Mouse (Mus musculus) lung, adult 2 months (tissue): ENCODE data around the gene Wfdc1. TPM values are rescaled to one million over a fixed set of nuclear protein-coding genes. Genes with fewer than 3 reads are reported as not detected.

Experiments used
- DNase-seq: peaks from one replicate; pipeline ENCODE4 v3.0.0; 2022
- H3K4me1 ChIP-seq: fragments of 200-500 bp; 2 replicates; pipeline ENCODE4 v1.6.1; 2011; ENCODE audit warnings: low read length; ENCODE audit not compliant: control insufficient read depth, insufficient read depth
- H3K4me3 ChIP-seq: fragments of 200-500 bp; replicated peaks from 2 replicates; pipeline ENCODE3; 2011; ENCODE audit warnings: low read depth, mild to moderate bottlenecking, control low read depth, low read length; ENCODE audit errors: extremely low read depth
- CTCF ChIP-seq: fragments of 200-500 bp; IDR thresholded peaks from 2 replicates; pipeline ENCODE4 v1.5.1; 2011; ENCODE audit warnings: mild to moderate bottlenecking, low read length, control low read depth; ENCODE audit not compliant: insufficient read depth
- POLR2A ChIP-seq: fragments of 200-500 bp; IDR thresholded peaks from 2 replicates; pipeline ENCODE4 v1.6.1; 2011; ENCODE audit warnings: low read depth, mild to moderate bottlenecking, control low read depth, low read length, borderline replicate concordance; ENCODE audit errors: extremely low read depth
- WGBS: fragments of 180-500 bp; shearing (Covaris S2); methylation state at CpG from one replicate; pipeline ENCODE4 v1.1.7; 2018; 5-methylcytosine and 5-hydroxymethylcytosine counted together
- polyA plus RNA-seq: library from polyadenylated mRNA; depleted of rRNA; stranded (reverse); fragments of >200 nt; gene quantifications from 2 replicates; pipeline ENCODE4 v1.2.3, GENCODE M21; 2012

Gene Wfdc1
- polyA plus RNA-seq, 1 experiment: 122 TPM

DNA sequence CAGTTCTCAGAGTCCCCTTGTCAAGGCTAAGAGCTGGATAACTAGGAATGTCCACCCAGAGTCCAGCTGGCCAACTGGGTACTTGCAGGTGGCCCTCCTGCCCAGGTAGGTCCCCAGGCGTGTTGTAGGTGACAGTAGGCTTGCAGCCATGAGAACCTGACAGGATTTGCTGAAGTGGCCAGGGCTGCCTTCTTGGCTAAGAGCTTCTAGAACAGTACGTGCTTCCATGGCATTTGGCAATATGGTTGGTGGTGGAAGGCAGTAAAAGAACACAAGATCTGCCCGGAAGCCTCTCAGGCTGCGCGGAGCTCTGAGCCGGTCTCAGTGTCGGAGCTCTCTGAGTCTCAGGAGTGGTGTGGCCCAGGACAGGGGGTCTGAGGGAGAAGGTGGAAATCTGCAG lies 41.2 kb upstream of the Wfdc1 start:
- TF ChIP-seq POLR2A (no peak), CTCF (no peak)
- 84% methylated on average over 7 of the region's 7 CpGs for WGBS
- Histone ChIP-seq H3K4me3 (no peak overlapping the region), H3K4me1 (no peaks in the 10 kb centered on the region)
- DNase-seq: no peak

DNA sequence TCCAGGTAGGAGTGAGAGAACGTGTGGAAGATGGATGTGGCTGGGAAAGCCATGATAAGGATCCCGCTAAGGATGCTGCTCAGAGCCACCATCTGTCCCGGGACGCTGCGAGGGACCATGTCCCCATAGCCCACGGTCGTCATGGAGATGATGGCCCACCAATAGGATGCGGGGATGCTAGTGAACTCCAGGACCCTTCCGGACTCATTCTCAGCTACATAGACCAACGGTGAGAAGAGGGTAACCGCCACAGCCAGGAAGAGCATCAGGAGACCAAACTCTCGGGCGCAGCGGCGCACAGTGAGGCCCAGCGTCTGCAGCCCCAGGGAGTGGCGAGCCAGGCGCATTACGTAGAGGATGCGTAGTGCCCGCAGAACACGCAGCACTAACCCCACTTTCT lies 40.4 kb upstream of the Wfdc1 start:
- 82% methylated on average over 22 of the region's 22 CpGs for WGBS
- TF ChIP-seq CTCF (no peak), POLR2A (no peak)
- no peak for DNase-seq
- no peak overlapping the region for H3K4me3 ChIP-seq
- no peaks in the 10 kb centered on the region for H3K4me1 ChIP-seq

DNA sequence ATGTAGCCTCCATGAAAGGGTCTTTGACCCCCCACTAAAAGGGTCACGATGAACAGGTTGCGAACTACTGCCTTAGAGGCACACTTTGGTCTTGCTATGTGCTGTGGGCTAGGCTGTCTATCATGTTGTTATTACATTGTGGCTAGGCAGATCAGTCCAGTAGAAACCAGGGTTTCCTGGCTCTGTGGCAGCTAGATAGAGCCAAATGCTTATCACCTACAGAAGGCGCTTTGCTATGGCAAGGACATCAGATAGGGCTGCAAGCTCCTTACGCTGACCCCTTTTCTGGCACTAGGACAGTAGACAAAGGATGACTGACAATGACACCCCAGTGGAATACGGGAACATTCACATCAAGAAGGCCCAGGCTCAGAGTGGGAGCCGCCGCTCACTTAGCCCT lies 39.0 kb upstream of the Wfdc1 start:
- Histone ChIP-seq H3K4me3 (no peak overlapping the region), H3K4me1 (no peaks in the 10 kb centered on the region)
- no peak for TF ChIP-seq CTCF
- TF ChIP-seq POLR2A: no peak
- no peak for DNase-seq
- WGBS: 90% methylated on average over 7 of the region's 7 CpGs

DNA sequence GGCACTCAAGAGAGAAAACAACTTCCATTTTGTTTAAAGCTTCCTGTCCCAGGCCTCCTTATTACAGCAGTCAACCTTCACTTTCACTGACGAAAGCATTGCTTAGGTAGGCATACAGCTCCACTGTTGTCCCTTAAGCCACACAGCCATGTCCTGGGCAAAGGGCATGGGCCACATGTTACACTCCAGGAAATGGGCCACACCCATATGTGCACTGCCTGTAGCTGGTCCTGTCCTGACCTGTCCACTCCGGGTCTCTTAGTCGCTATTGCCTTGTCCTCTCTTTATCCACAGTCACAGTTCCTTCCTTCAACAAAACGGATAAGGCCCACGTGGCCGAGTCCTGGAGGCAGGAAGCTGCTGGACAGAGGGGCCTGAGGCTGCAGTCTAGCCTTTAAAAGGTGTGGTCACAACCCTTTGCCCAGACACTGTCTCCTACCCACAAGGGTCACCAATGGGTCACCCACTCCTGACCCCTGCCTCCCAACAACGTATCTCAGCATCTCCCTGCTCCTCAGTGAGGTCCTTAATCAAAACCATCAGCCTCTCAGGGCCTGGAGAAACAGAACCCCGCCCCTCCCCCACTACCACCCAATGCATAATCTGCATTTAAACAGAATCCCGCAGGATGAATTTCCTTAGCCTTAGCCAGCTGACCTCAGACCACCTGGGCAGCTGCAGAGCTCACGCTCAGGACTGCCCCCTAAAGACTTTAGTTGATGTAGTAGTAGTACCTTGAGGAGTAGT lies 38.4 kb upstream of the Wfdc1 start:
- DNase-seq: no peak
- Histone ChIP-seq H3K4me3 (no peak overlapping the region), H3K4me1 (no peaks in the 10 kb centered on the region)
- 38% methylated on average over 10 of the region's 10 CpGs for WGBS
- no peak for TF ChIP-seq POLR2A
- TF ChIP-seq CTCF: no peak

DNA sequence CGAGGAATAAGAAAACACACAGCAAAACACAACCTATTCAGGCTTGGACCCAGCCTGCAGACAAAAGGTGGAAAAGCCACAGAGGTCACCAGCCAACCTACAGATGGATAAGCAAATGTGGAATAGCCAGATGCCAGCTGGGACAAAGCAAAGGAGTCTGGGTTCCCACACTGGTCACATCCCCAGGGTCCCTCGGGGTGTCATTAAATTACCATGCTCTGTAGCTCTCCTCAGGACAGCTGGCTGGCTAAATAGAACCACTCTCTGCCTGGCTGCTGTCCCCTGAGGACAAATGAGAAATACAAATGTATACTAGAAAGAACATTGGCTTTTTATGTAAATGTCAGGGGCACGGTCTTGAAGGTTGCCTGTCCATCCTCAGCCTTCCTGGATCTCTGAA lies 35.3 kb upstream of the Wfdc1 start:
- 59% methylated on average over 3 of the region's 3 CpGs for WGBS
- DNase-seq: no peak
- Histone ChIP-seq H3K4me3 (no peak overlapping the region), H3K4me1 (peaks cover 4% of the 10 kb centered on the region)
- no peak for TF ChIP-seq CTCF
- no peak for TF ChIP-seq POLR2A

DNA sequence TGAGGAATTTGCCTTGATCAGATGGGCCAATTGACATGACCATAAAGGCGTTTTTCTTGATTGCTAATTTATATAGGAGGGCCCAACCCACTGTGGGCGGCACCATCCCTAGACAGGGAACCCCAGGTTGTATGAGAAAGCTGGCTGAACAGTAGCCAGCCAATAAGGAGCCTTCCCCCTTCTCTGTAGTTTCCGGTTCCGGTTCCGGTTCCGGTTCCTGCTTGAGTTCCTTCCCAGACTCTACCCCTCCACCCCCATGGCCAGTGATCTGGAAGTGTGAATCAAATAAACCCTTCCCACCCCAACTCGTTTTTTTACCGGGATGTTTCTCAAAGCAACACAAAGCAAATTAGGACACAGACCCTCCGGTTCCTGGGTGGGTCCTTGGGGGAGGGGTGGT lies 33.9 kb upstream of the Wfdc1 start:
- no peak for DNase-seq
- WGBS: 80% methylated on average over 9 of the region's 9 CpGs
- H3K4me3 ChIP-seq: no peak overlapping the region
- H3K4me1 ChIP-seq: peaks cover 5% of the 10 kb centered on the region
- no peak for TF ChIP-seq POLR2A
- no peak for TF ChIP-seq CTCF

DNA sequence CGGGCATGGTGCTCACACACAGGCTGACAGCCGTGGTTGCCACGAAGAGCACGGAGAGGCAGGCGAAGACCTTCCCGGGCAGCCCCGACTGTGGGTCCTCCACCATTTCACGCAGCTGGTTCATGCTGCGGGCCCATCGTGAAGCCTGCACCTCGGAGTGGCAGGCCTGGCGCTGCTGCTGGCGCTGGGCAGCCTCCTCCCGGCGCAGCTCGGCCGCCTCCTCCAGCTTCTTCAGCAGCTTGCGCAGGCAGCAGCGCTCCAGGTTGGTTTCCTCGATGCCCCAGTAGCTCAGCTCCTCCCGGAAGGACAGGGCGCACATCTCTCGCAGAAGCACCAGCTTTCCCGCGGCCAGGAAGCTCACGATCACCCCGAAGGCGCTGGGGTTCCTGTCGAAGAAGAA lies 33.3 kb upstream of the Wfdc1 start:
- TF ChIP-seq CTCF (no peak), POLR2A (no peak)
- peaks cover 5% of the 10 kb centered on the region for H3K4me1 ChIP-seq

DNA sequence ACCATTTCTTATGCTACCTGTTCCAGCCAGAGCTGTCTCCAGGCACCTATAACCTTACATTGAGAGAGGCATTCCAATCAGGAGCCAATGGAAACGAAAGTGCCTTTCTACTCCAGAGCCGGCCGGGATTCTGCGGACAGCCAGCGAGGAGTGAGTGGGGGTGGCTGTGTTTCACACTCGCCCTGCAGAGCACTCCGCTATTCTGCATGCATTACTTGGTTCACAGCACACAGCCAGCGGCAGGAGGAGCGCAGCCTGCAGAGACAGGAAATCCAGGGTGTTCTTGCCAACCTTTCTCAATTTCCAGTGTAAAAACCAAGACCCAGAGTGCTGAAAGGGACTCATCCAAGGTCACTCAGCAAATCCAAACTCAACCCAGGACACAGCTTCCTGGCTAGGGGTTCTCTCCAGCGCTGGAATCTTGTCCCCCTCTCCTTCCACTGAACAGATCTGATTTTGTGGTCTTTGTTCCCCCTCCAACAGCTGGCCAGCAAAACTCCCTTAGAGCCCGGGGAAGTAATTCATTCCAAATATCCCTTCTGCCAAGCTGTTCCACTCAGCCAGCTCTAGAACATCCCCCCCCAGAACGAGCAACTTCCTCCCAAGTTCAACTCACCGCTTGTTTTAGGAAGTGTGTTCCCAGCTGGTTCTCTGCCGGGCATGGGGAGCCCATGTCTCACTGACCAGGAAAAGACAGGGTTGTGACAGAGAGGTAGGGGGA lies 31.4 kb upstream of the Wfdc1 start:
- no peak for TF ChIP-seq POLR2A
- Histone ChIP-seq H3K4me3 (no peak overlapping the region), H3K4me1 (peaks cover 5% of the 10 kb centered on the region)
- 17% methylated on average over 14 of the region's 14 CpGs for WGBS
- no peak for DNase-seq

More for the DNA sequence above, 33.3 kb upstream of the Wfdc1 start:
- 55% methylated on average over 29 of the region's 29 CpGs for WGBS
- no peak for DNase-seq
- no peak overlapping the region for H3K4me3 ChIP-seq

DNA sequence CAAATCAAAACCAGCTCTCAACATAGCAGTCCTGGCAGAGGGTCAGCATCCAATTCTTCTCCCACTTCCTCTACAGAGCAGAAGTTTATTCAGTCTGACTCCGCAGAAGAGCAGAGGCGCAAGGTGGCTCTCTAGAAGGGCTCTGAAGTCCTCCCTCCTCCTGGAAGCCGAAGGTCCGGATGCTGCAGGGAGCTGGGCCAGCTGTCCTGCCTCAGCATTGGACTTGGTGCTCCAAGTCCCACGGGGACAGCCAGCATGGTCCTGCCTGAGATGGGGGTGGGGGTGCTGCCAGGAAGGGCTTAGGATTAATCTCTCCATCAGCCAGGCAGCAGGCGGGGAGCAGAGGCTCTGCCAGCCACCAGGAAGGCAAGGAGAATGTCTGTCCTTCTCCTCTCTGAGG lies 30.8 kb upstream of the Wfdc1 start, which contains the start of gene Kcng4:
Gene Kcng4 (minus strand): TSS at position 303 of the 400 bp plus-strand sequence.
- no peak within 1 kb of the TSS for H3K4me3 ChIP-seq
- TF ChIP-seq CTCF (no peak), POLR2A (no peak)
- no peak for DNase-seq
- peaks cover 5% of the 10 kb centered on the region for H3K4me1 ChIP-seq
- 13% methylated on average over 6 of the region's 6 CpGs for WGBS

DNA sequence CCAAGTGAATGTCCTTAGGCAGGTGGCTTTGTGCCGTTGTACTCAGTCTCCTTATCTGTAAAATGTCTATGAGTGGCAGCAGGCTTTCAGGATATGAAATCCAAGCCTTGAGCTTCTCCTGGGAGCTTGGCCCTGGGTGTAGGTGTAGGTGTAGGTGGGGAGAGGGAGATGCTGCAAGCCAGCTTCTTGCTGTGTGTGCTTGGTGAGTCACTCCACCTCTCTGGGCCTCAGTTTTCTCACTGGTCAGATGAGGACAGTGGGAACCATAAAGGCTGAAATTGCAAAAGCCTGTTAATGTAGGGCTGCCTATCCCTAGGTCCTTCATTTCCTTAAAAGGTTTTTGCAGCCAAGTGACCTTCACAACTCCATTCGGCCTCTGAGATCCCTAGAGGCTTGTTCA lies 30.2 kb upstream of the Wfdc1 start:
- TF ChIP-seq CTCF (no peak), POLR2A (no peak)
- peaks cover 5% of the 10 kb centered on the region for H3K4me1 ChIP-seq
- 52% methylated on average over 2 of the region's 2 CpGs for WGBS
- H3K4me3 ChIP-seq: no peak overlapping the region
- no peak for DNase-seq
